Mouse (Mus musculus): ENCODE measurements around the gene Msmb. TPM values are rescaled to one million over a fixed set of nuclear protein-coding genes. Genes with fewer than 3 reads are reported as not detected.

Msmb gene
- total RNA-seq (2014; rRNA removed) (not detected in 2 replicates), polyA plus RNA-seq (2015; fragmentation: Nextera tagmentation; extraction: Ambion mirVana) (not detected in 2 replicates)

GRCm38 (mm10) chr14:32141723-32142122 lies at the start of gene Msmb:
Gene Msmb (plus strand): TSS chr14:32142023.
- H3K9me3 ChIP-seq (ENCODE audit: low read length) = no peaks in the 10 kb centered on the region
- H3K4me3 ChIP-seq (ENCODE audit: low read depth, low read length) = no peak within 1 kb of the TSS
- no peak for TF ChIP-seq CTCF (IDR thresholded peaks at IDR 0.05; ENCODE audit: low read depth)
- ATAC-seq (no peak), DNase-seq (no peak)
- 85% methylated on average over 5 of the region's 5 CpGs for WGBS
- H3K27me3 ChIP-seq (ENCODE audit: insufficient read depth, low read length) = no peaks in the 10 kb centered on the region
- no peak within 1 kb of the TSS for H3K27ac ChIP-seq (ENCODE audit: low read depth, low read length)
- no peaks in the 10 kb centered on the region for H3K36me3 ChIP-seq (ENCODE audit: insufficient read depth)
- H3K9ac ChIP-seq = no peak within 1 kb of the TSS
- no peaks in the 10 kb centered on the region for H3K4me1 ChIP-seq (ENCODE audit: insufficient read depth)
- H3K4me2 ChIP-seq (ENCODE audit: low read depth) = no peak within 1 kb of the TSS

DNA sequence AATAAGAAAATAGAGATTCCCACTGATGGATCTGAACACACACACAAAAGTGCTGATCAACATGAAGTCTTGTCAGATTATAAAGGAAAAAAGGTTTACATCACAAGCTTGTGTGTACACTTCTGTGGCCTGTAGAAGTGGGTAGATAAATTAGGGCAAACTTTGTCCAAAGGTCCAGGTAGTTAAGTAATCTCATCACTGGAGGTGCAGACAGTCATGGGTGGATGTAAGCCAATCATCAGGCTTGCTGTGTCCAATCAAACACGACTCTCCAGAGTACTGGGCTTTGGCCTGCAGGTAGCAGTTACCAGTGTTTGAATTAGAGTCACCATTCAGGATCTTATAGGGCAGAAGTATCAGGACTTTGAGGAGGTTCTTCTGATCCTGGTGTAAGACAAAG lies 48.8 kb upstream of the Msmb start:
- Histone ChIP-seq H3K9me3 (ENCODE audit: low read length) (no peaks in the 10 kb centered on the region), H3K4me3 (ENCODE audit: low read depth, low read length) (no peak overlapping the region), H3K27me3 (ENCODE audit: insufficient read depth, low read length) (no peaks in the 10 kb centered on the region), H3K27ac (ENCODE audit: low read depth, low read length) (no peak overlapping the region), H3K4me1 (ENCODE audit: insufficient read depth) (no peaks in the 10 kb centered on the region), H3K4me2 (ENCODE audit: low read depth) (no peak overlapping the region), H3K36me3 (ENCODE audit: insufficient read depth) (peaks cover 42% of the 10 kb centered on the region), H3K9ac (no peak overlapping the region)
- 78% methylated on average over 1 of the region's 1 CpGs for WGBS
- no peak for ATAC-seq
- no peak for DNase-seq
- no peak for TF ChIP-seq CTCF (IDR thresholded peaks at IDR 0.05; ENCODE audit: low read depth)

GRCm38 (mm10) chr14:32093500-32094117 lies 48.2 kb upstream of the Msmb start:
- Histone ChIP-seq H3K9me3 (ENCODE audit: low read length) (no peaks in the 10 kb centered on the region), H3K9ac (no peak overlapping the region), H3K36me3 (ENCODE audit: insufficient read depth) (peaks cover 48% of the 10 kb centered on the region), H3K27me3 (ENCODE audit: insufficient read depth, low read length) (no peaks in the 10 kb centered on the region), H3K4me1 (ENCODE audit: insufficient read depth) (no peaks in the 10 kb centered on the region), H3K4me2 (ENCODE audit: low read depth) (no peak overlapping the region), H3K4me3 (ENCODE audit: low read depth, low read length) (no peak overlapping the region), H3K27ac (ENCODE audit: low read depth, low read length) (no peak overlapping the region)
- ATAC-seq = no peak
- TF ChIP-seq CTCF (IDR thresholded peaks at IDR 0.05; ENCODE audit: low read depth) = no peak
- no peak for DNase-seq
- 94% methylated on average over 11 of the region's 11 CpGs for WGBS

DNA sequence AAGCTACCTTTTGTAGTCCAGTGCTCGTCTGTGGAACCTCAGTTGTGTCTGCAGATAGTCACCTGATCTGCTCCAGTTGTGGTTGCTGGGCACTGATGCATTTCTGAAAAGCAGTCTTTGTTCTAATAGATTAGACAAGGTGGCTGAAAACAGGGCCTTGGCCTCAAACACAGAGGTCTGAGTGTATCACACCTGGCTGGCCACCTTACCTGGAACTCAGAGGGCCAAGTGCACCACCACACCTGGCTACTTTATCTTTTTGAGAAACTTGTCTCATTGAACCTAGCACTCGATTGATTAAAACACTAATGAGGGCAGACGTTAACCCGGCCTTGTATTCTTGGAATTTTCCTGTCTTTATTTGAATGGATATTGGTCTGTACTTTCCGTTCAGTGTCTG lies 46.2 kb upstream of the Msmb start:
- DNase-seq (no peak), ATAC-seq (no peak)
- H3K4me2 ChIP-seq (ENCODE audit: low read depth) = no peak overlapping the region
- peaks cover 67% of the 10 kb centered on the region for H3K36me3 ChIP-seq (ENCODE audit: insufficient read depth)
- no peak overlapping the region for H3K4me3 ChIP-seq (ENCODE audit: low read depth, low read length)
- H3K4me1 ChIP-seq (ENCODE audit: insufficient read depth) = no peaks in the 10 kb centered on the region
- no peaks in the 10 kb centered on the region for H3K27me3 ChIP-seq (ENCODE audit: insufficient read depth, low read length)
- TF ChIP-seq CTCF (IDR thresholded peaks at IDR 0.05; ENCODE audit: low read depth) = no peak
- no peaks in the 10 kb centered on the region for H3K9me3 ChIP-seq (ENCODE audit: low read length)
- no peak overlapping the region for H3K27ac ChIP-seq (ENCODE audit: low read depth, low read length)
- no peak overlapping the region for H3K9ac ChIP-seq
- WGBS = 73% methylated on average over 5 of the region's 5 CpGs

GRCm38 (mm10) chr14:32096740-32097139 lies 45.1 kb upstream of the Msmb start:
- ATAC-seq (no peak), DNase-seq (no peak)
- H3K36me3 ChIP-seq (ENCODE audit: insufficient read depth) = peaks cover 71% of the 10 kb centered on the region
- no peaks in the 10 kb centered on the region for H3K27me3 ChIP-seq (ENCODE audit: insufficient read depth, low read length)
- H3K27ac ChIP-seq (ENCODE audit: low read depth, low read length) = no peak overlapping the region
- no peak overlapping the region for H3K9ac ChIP-seq
- no peak overlapping the region for H3K4me2 ChIP-seq (ENCODE audit: low read depth)
- no peaks in the 10 kb centered on the region for H3K4me1 ChIP-seq (ENCODE audit: insufficient read depth)
- H3K9me3 ChIP-seq (ENCODE audit: low read length) = no peaks in the 10 kb centered on the region
- no peak for TF ChIP-seq CTCF (IDR thresholded peaks at IDR 0.05; ENCODE audit: low read depth)
- WGBS = 87% methylated on average over 5 of the region's 5 CpGs
- H3K4me3 ChIP-seq (ENCODE audit: low read depth, low read length) = no peak overlapping the region

- TF ChIP-seq CTCF (IDR thresholded peaks at IDR 0.05; ENCODE audit: low read depth) = no peak
- no peak overlapping the region for H3K4me3 ChIP-seq (ENCODE audit: low read depth, low read length)
- H3K27me3 ChIP-seq (ENCODE audit: insufficient read depth, low read length) = no peaks in the 10 kb centered on the region
- 94% methylated on average over 7 of the region's 7 CpGs for WGBS
- no peaks in the 10 kb centered on the region for H3K9me3 ChIP-seq (ENCODE audit: low read length)
- H3K27ac ChIP-seq (ENCODE audit: low read depth, low read length) = no peak overlapping the region
- no peak for DNase-seq
- no peak for ATAC-seq
- no peak overlapping the region for H3K9ac ChIP-seq
- peaks cover 71% of the 10 kb centered on the region for H3K36me3 ChIP-seq (ENCODE audit: insufficient read depth)
- no peaks in the 10 kb centered on the region for H3K4me1 ChIP-seq (ENCODE audit: insufficient read depth)
- no peak overlapping the region for H3K4me2 ChIP-seq (ENCODE audit: low read depth)
Observed at GRCm38 (mm10) chr14:32097691-32098090, 44.1 kb upstream of the Msmb start.

DNA sequence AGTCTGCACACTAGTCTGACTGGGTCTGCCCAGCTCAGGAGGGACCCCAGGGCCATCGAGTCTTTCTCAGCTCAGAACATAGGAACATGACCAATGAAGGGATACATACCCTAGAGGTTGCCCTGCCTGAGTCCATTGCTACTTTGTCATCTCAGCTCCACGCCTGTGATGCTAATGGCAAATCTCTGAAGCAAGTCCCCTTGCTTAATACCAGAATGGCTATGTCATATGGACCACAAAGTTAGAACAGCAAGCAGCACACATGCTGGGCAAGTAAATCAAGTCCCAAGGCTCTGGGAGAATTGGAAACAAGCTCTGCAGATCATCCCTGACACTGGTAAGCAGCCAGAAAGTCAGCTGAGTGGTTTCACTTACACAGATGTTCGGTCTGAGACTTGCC lies 42.9 kb upstream of the Msmb start:
- ATAC-seq (no peak), DNase-seq (no peak)
- H3K4me3 ChIP-seq (ENCODE audit: low read depth, low read length) = no peak overlapping the region
- no peaks in the 10 kb centered on the region for H3K4me1 ChIP-seq (ENCODE audit: insufficient read depth)
- TF ChIP-seq CTCF (IDR thresholded peaks at IDR 0.05; ENCODE audit: low read depth) = no peak
- no peak overlapping the region for H3K9ac ChIP-seq
- H3K27me3 ChIP-seq (ENCODE audit: insufficient read depth, low read length) = no peaks in the 10 kb centered on the region
- 92% methylated on average over 3 of the region's 3 CpGs for WGBS
- no peaks in the 10 kb centered on the region for H3K9me3 ChIP-seq (ENCODE audit: low read length)
- no peak overlapping the region for H3K4me2 ChIP-seq (ENCODE audit: low read depth)
- peaks cover 62% of the 10 kb centered on the region for H3K36me3 ChIP-seq (ENCODE audit: insufficient read depth)
- no peak overlapping the region for H3K27ac ChIP-seq (ENCODE audit: low read depth, low read length)
